18 mouse cellular contexts compared by ENCODE assay signal in genomic region chr11:74442396-74442795, GRCm38 (mm10).
DNase-seq lines count a peak whose midpoint lies in the region; ATAC-seq and TF ChIP-seq lines count a peak whose summit lies in the region.
"Had no signal": no experiment of that assay in that cellular context is flagged by ENCODE, and none has a peak within 500 bp of the region (broad histone marks: within the 10 kb centered on the region; RNA-seq: fewer than 3 reads in every experiment).

No protein-coding gene starts in this region.

- peak overlapping the region; percentile 23; the same call in 1 of the 2 replicates for H3K4me2 ChIP-seq in CH12.LX (ENCODE audit: insufficient read depth, low read depth, poor library complexity, severe bottlenecking)
- H3K4me2 ChIP-seq in intestine, embryonic 15.5 days (replicated peaks): no peak overlapping the region
- no peak overlapping the region for H3K4me2 ChIP-seq in liver, embryonic 12.5 days
- H3K4me2 ChIP-seq: heart, embryonic 12.5 days; hindbrain, embryonic 14.5 days had no signal

- 0 out of 2 replicates have a peak overlapping the region, but pooled peaks have one; percentile 23 for H3K9ac ChIP-seq in CH12.LX (ENCODE audit: insufficient read depth, low read depth)
- no peak overlapping the region for H3K9ac ChIP-seq in intestine, embryonic 15.5 days
- H3K9ac ChIP-seq in liver, embryonic 12.5 days: no peak overlapping the region
- H3K9ac ChIP-seq: heart, embryonic 12.5 days; hindbrain, embryonic 14.5 days had no signal

- H3K4me3 ChIP-seq in CH12.LX (replicated peaks in 1 of 3; ENCODE audit: low read depth in 2 of 3, low read length in 2 of 3, poor library complexity in 1 of 3): no peak overlapping the region
- no peak overlapping the region for H3K4me3 ChIP-seq in intestine, embryonic 15.5 days (replicated peaks)
- no peak overlapping the region for H3K4me3 ChIP-seq in small intestine, adult 2 months (ENCODE audit: low read depth, low read length)
- no peak overlapping the region for H3K4me3 ChIP-seq in liver, embryonic 12.5 days
- H3K4me3 ChIP-seq: embryonic facial prominence, embryonic 10.5 days; erythroblast, embryonic 14.5 days; forebrain, embryonic 10.5 days; gastrocnemius, adult 2 months; heart, embryonic 12.5 days; hindbrain, embryonic 10.5 days had no signal

- H3K36me3 ChIP-seq in CH12.LX (replicated peaks in 1 of 2; ENCODE audit: control insufficient read depth in 1 of 2, insufficient read depth in 1 of 2, low read length in 1 of 2): peaks cover 39 to 76% of the 10 kb centered on the region in 2 experiments
- no peaks in the 10 kb centered on the region for H3K36me3 ChIP-seq in intestine, embryonic 15.5 days
- H3K36me3 ChIP-seq in small intestine, adult 2 months (ENCODE audit: control insufficient read depth, insufficient read depth, low read length): no peaks in the 10 kb centered on the region
- no peaks in the 10 kb centered on the region for H3K36me3 ChIP-seq in liver, embryonic 12.5 days
- H3K36me3 ChIP-seq: embryonic facial prominence, embryonic 10.5 days; forebrain, embryonic 10.5 days; heart, embryonic 12.5 days; hindbrain, embryonic 10.5 days had no signal

- DNase-seq in CH12.LX (ENCODE audit: extremely low read depth): peak; percentile 75
- DNase-seq in left cerebral cortex, postnatal 14 days (ENCODE audit: low spot score in 2 of 2): no peak
- no peak for DNase-seq in right cerebral cortex, postnatal 36 days (ENCODE audit: low spot score in 2 of 2)
- DNase-seq: adrenal gland, postnatal 10 days; cerebellum, adult 11 months; cerebellum, adult 8-10 months; gastrocnemius, adult 2 months; gastrocnemius, postnatal 25 days had no signal

- peak overlapping the region; percentile 94 for H3K27ac ChIP-seq in CH12.LX (ENCODE audit: insufficient read depth, low read depth)
- peak overlapping the region; percentile 6; the same call in 1 of the 2 replicates for H3K27ac ChIP-seq in intestine, embryonic 15.5 days
- peak overlapping the region; percentile 53 for H3K27ac ChIP-seq in small intestine, adult 2 months (ENCODE audit: insufficient read depth, low read depth, low read length)
- H3K27ac ChIP-seq in liver, embryonic 12.5 days: no peak overlapping the region
- H3K27ac ChIP-seq: embryonic facial prominence, embryonic 10.5 days; forebrain, embryonic 10.5 days; gastrocnemius, adult 2 months; hindbrain, embryonic 10.5 days; hindbrain, embryonic 14.5 days had no signal

- TF ChIP-seq EP300 in CH12.LX (IDR thresholded peaks at IDR 0.05; ENCODE audit: low read length): no peak

- TF ChIP-seq POLR2A in CH12.LX (IDR thresholded peaks at IDR 0.05; ENCODE audit: low read depth, low read length): no peak
- no peak for TF ChIP-seq POLR2A in small intestine, adult 2 months (IDR thresholded peaks at IDR 0.05; ENCODE audit: low read depth, low read length)

- 0 out of 2 replicates have a peak, but pooled peaks have one; percentile 27 for ATAC-seq in intestine, embryonic 15.5 days
- no peak for ATAC-seq in liver, embryonic 12.5 days
- ATAC-seq: forebrain, embryonic 14.5 days had no signal

- in situ Hi-C loops in CH12.LX (cut with MboI; ENCODE audit: low pct_ligation_motif_present, low pct_unique_long_range_greater_than_20kb, low sequenced_read_pairs): no loop called here

- peaks cover 24% of the 10 kb centered on the region for H3K9me3 ChIP-seq in CH12.LX (replicated peaks; ENCODE audit: low read length)
- H3K9me3 ChIP-seq in intestine, embryonic 15.5 days: no peaks in the 10 kb centered on the region
- H3K9me3 ChIP-seq in liver, embryonic 12.5 days (replicated peaks): no peaks in the 10 kb centered on the region
- H3K9me3 ChIP-seq: forebrain, embryonic 10.5 days had no signal

- TF ChIP-seq CTCF in CH12.LX (conservative IDR thresholded peaks at IDR 0.05 in 1 of 2, IDR thresholded peaks at IDR 0.05 in 1 of 2; ENCODE audit: low read depth in 2 of 2, low read length in 2 of 2): no peak
- TF ChIP-seq CTCF in small intestine, adult 2 months (IDR thresholded peaks at IDR 0.05; ENCODE audit: extremely low read depth, insufficient read length, insufficient replicate concordance, low read depth, low read length): no peak

- peaks cover 29% of the 10 kb centered on the region for H3K79me2 ChIP-seq in CH12.LX (replicated peaks; ENCODE audit: control insufficient read depth, extremely low read depth, insufficient read depth, poor library complexity, severe bottlenecking)

- no peak for TF ChIP-seq RAD21 in CH12.LX (IDR thresholded peaks at IDR 0.05; ENCODE audit: low read depth, low read length)

- WGBS in intestine, embryonic 15.5 days: 54% methylated on average over 4 of the region's 4 CpGs
- WGBS in small intestine, adult 2 months: 39% methylated on average over 4 of the region's 4 CpGs
- WGBS in liver, embryonic 12.5 days (ENCODE audit: insufficient replicate concordance): 69% methylated on average over 4 of the region's 4 CpGs

- H3K27me3 ChIP-seq in CH12.LX (replicated peaks): no peaks in the 10 kb centered on the region
- H3K27me3 ChIP-seq in intestine, embryonic 15.5 days (replicated peaks): no peaks in the 10 kb centered on the region
- no peaks in the 10 kb centered on the region for H3K27me3 ChIP-seq in small intestine, adult 2 months (ENCODE audit: control insufficient read depth, insufficient read depth, low read length)
- no peaks in the 10 kb centered on the region for H3K27me3 ChIP-seq in liver, embryonic 12.5 days (replicated peaks)
- H3K27me3 ChIP-seq: heart, embryonic 12.5 days had no signal

- dilution Hi-C loops in CH12.LX (cut with MboI; ENCODE audit: extremely low pct_ligation_motif_present, extremely low pct_unique_long_range_greater_than_20kb, low sequenced_read_pairs): no loop called here

- H3K4me1 ChIP-seq in CH12.LX (ENCODE audit: control insufficient read depth in 1 of 2, insufficient read depth in 2 of 2): peaks cover 37 to 82% of the 10 kb centered on the region in 2 experiments
- peaks cover 13% of the 10 kb centered on the region for H3K4me1 ChIP-seq in intestine, embryonic 15.5 days (replicated peaks)
- peaks cover 24% of the 10 kb centered on the region for H3K4me1 ChIP-seq in small intestine, adult 2 months (ENCODE audit: control insufficient read depth, insufficient read depth, insufficient read length, low read length)
- no peaks in the 10 kb centered on the region for H3K4me1 ChIP-seq in liver, embryonic 12.5 days
- H3K4me1 ChIP-seq: embryonic facial prominence, embryonic 10.5 days; forebrain, embryonic 10.5 days; hindbrain, embryonic 10.5 days had no signal

- intact Hi-C loops in left cerebral cortex, postnatal 14 days (cut with DNase I): no loop called here

TF ChIP-seq in CH12.LX, 34 proteins besides CTCF, POLR2A, EP300 and RAD21:
- TF ChIP-seq UBTF (IDR thresholded peaks at IDR 0.05; ENCODE audit: low read depth, low read length) (no peak), MAZ (IDR thresholded peaks at IDR 0.05; ENCODE audit: low read depth, low read length) (0 out of 2 replicates have a peak, but pooled peaks have one; percentile 17), PAX5 (IDR thresholded peaks at IDR 0.05; ENCODE audit: low read length) (no peak), MXI1 (IDR thresholded peaks at IDR 0.05; ENCODE audit: low read depth, low read length) (peak; percentile 28; the same call in 1 of the 2 replicates), IRF4 (IDR thresholded peaks at IDR 0.05; ENCODE audit: low read depth, low read length) (peak; percentile 63), TBP (conservative IDR thresholded peaks at IDR 0.05; ENCODE audit: low read depth, low read length) (no peak), USF1 (IDR thresholded peaks at IDR 0.05; ENCODE audit: low read depth, low read length) (no peak), USF2 (conservative IDR thresholded peaks at IDR 0.05; ENCODE audit: low read depth, low read length) (no peak), CHD2 (IDR thresholded peaks at IDR 0.05; ENCODE audit: low read length) (no peak)
